Mouse (Mus musculus) stomach, postnatal 0 days (tissue): Measurements from ENCODE around the gene Atoh8. TPM values are rescaled to one million over a fixed set of nuclear protein-coding genes. Genes with fewer than 3 reads are reported as not detected.

Experiments
- ATAC-seq: fragments of 200-750 bp; cut with Nextera tagmentation; 2 replicates; pipeline ENCODE4 v1.8.0; 2017; ENCODE audit not compliant: low FRiP score, low TSS enrichment
- DNase-seq: peaks from one replicate; pipeline ENCODE4 v3.0.0-alpha.2; 2016; ENCODE audit warnings: low spot score
- H3K27ac ChIP-seq: fragments of 300-500 bp; sonication (generic); replicated peaks from 2 replicates; pipeline ENCODE4 v1.5.1; 2014; ENCODE audit warnings: mild to moderate bottlenecking, control low read depth
- H3K27me3 ChIP-seq: fragments of 300-500 bp; sonication (generic); 2 replicates; pipeline ENCODE4 v1.6.1; 2014; ENCODE audit warnings: low read length; ENCODE audit not compliant: control insufficient read depth, insufficient read depth
- H3K36me3 ChIP-seq: fragments of 300-500 bp; sonication (generic); 2 replicates; pipeline ENCODE4 v1.6.1; 2014; ENCODE audit warnings: low read length, mixed read lengths; ENCODE audit not compliant: control insufficient read depth, insufficient read depth
- H3K4me1 ChIP-seq: fragments of 300-500 bp; sonication (generic); replicated peaks from 2 replicates; pipeline ENCODE4 v1.6.1; 2014; ENCODE audit warnings: antibody characterized with exemption; ENCODE audit not compliant: control insufficient read depth, insufficient read depth
- H3K4me2 ChIP-seq: fragments of 300-500 bp; sonication (generic); replicated peaks from 2 replicates; pipeline ENCODE4 v1.6.1; 2014; ENCODE audit warnings: low read depth, mild to moderate bottlenecking, control low read depth, moderate library complexity
- H3K4me3 ChIP-seq: fragments of 300-500 bp; sonication (generic); 2 replicates; pipeline ENCODE4 v1.5.1; 2014; ENCODE audit warnings: low read depth, low read length, control low read depth
- H3K9ac ChIP-seq: fragments of 300-500 bp; sonication (generic); 2 replicates; pipeline ENCODE4 v1.6.1; 2014; ENCODE audit warnings: mild to moderate bottlenecking, low read length, control low read depth, mixed read lengths
- H3K9me3 ChIP-seq: fragments of 300-500 bp; sonication (generic); 2 replicates; pipeline ENCODE4 v1.6.1; 2016; ENCODE audit warnings: low read length; ENCODE audit not compliant: control insufficient read depth
- CTCF ChIP-seq: IDR thresholded peaks from 2 replicates; pipeline ENCODE4 v1.5.1; 2016; ENCODE audit warnings: antibody characterized with exemption, low read depth, mild to moderate bottlenecking, moderate library complexity
- EP300 ChIP-seq: optimal IDR thresholded peaks from 2 replicates; pipeline ENCODE3; 2016; ENCODE audit warnings: antibody characterized with exemption
- WGBS: fragments of 180-500 bp; shearing (Covaris S2); extraction: QIAGEN DNeasy Blood & Tissue Kit; methylation state at CpG from one replicate; pipeline ENCODE4 v1.1.7; 2014; 5-methylcytosine and 5-hydroxymethylcytosine counted together
- polyA plus RNA-seq: library from polyadenylated mRNA; unstranded; fragments of >200 nt; fragmentation: Nextera tagmentation; extraction: Ambion mirVana; gene quantifications from 2 replicates; pipeline ENCODE4 v1.2.1, GENCODE M21; 2015

Atoh8 gene
- polyA plus RNA-seq, 1 experiment from 2014 or later, result 5.5 TPM

DNA sequence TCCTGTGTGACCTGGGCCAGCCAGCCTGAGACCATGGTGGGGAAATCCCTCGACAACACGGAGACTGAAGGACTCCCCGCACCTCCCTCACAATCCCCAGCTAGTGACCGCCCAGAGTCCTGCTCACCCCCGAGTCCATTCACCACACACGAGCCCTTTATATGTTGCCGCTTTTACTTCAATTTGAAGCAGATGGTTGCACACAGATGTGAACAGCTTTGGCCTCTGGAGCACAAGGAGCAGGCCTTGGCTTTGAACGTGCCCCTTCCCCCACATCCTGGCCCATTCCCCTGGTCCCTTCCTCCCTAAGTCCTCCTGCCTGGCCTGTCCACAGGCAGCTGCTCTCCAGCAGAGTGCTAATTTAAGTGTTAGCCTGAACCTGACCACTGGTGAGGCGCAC is 29.4 kb downstream of the Atoh8 start:
- WGBS, result 88% methylated on average over 9 of the region's 9 CpGs
- no peak overlapping the region for H3K4me2 ChIP-seq
- ATAC-seq, result no peak
- H3K9me3 ChIP-seq, result no peaks in the 10 kb centered on the region
- DNase-seq, result no peak
- TF ChIP-seq CTCF, result no peak
- no peak for TF ChIP-seq EP300
- no peaks in the 10 kb centered on the region; the same call in 1 of the 2 replicates for H3K36me3 ChIP-seq
- H3K9ac ChIP-seq, result no peak overlapping the region
- H3K27me3 ChIP-seq, result no peaks in the 10 kb centered on the region
- no peak overlapping the region for H3K4me3 ChIP-seq
- H3K27ac ChIP-seq, result no peak overlapping the region
- no peaks in the 10 kb centered on the region; the same call in 1 of the 2 replicates for H3K4me1 ChIP-seq

DNA sequence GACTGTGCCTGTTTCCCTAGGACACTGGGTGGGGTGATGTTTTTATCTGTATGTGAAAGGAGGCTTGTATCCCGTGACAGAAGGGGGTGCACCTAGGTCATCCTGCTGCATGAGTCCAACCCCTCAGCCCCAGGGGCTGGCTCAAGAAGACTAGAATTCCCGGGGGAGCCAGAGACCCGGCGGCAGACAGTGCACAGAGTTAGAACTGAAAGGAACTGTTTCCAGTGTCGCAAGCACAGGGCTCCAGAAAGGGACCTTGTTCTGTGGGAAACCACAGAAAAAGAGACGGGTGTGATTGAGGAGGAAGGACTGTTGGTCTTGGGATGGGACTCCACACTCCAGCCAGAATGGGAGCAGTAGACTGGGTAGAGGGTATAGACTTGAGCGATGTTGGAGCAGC is 30.5 kb downstream of the Atoh8 start:
- TF ChIP-seq EP300 (no peak), CTCF (no peak)

DNA sequence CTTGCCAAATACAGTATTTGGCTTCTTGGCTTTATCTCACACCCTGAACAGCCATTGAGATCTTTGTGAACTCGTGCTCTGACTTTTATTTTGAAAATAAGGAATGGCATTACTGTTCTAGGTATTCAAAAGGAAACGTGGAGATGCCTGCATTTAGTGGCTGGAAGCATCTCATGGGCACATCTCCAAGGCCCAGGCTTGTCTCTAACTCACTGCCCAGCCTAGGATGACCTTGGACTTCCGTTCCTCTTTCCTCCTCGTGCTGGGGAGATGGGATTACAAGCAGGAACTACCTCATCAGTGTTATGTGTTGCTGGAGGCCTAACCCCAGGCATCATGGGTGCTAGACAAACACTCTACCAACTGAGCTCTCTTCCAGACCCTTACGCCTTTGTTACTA is 32.1 kb downstream of the Atoh8 start:
- Histone ChIP-seq H3K4me1 (no peaks in the 10 kb centered on the region; the same call in 1 of the 2 replicates), H3K27me3 (no peaks in the 10 kb centered on the region), H3K9ac (no peak overlapping the region), H3K9me3 (no peaks in the 10 kb centered on the region), H3K36me3 (no peaks in the 10 kb centered on the region), H3K4me2 (no peak overlapping the region), H3K27ac (no peak overlapping the region), H3K4me3 (no peak overlapping the region)
- no peak for DNase-seq
- ATAC-seq, result no peak
- no peak for TF ChIP-seq EP300
- no peak for TF ChIP-seq CTCF
- WGBS, result 55% methylated on average over 5 of the region's 5 CpGs

More for the DNA sequence above, 30.5 kb downstream of the Atoh8 start:
- H3K9ac ChIP-seq, result no peak overlapping the region
- no peak overlapping the region for H3K4me3 ChIP-seq
- DNase-seq, result no peak
- H3K36me3 ChIP-seq, result no peaks in the 10 kb centered on the region
- no peak overlapping the region for H3K4me2 ChIP-seq
- no peaks in the 10 kb centered on the region for H3K9me3 ChIP-seq
- no peak overlapping the region for H3K27ac ChIP-seq
- WGBS, result 76% methylated on average over 7 of the region's 7 CpGs
- H3K4me1 ChIP-seq, result no peaks in the 10 kb centered on the region; the same call in 1 of the 2 replicates
- no peaks in the 10 kb centered on the region for H3K27me3 ChIP-seq
- no peak for ATAC-seq

DNA sequence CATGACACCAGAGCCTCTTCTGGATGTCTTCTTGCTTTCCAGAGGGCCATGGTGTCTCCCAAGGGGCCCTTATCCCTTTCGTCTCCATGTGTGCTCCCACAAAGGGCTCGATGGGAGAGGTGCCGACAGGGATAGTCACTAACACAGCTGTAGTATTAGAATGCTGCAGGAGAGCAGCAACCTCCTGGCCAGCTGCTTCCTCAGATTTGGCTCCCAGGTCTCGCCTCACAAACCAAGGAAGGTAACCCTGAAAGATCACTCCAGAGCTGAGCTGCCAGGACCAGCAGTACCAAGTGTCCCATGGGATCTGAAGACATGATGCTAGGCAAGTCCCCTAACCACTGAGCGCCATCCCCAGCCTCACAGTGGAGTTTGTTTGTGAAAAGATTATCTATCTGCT is 32.6 kb downstream of the Atoh8 start:
- Histone ChIP-seq H3K4me1 (no peaks in the 10 kb centered on the region; the same call in 1 of the 2 replicates), H3K4me3 (no peak overlapping the region), H3K9ac (no peak overlapping the region), H3K4me2 (no peak overlapping the region), H3K27ac (no peak overlapping the region), H3K36me3 (no peaks in the 10 kb centered on the region), H3K9me3 (no peaks in the 10 kb centered on the region), H3K27me3 (no peaks in the 10 kb centered on the region)
- DNase-seq (no peak), ATAC-seq (no peak)
- 67% methylated on average over 5 of the region's 5 CpGs for WGBS
- no peak for TF ChIP-seq CTCF
- TF ChIP-seq EP300, result no peak

DNA sequence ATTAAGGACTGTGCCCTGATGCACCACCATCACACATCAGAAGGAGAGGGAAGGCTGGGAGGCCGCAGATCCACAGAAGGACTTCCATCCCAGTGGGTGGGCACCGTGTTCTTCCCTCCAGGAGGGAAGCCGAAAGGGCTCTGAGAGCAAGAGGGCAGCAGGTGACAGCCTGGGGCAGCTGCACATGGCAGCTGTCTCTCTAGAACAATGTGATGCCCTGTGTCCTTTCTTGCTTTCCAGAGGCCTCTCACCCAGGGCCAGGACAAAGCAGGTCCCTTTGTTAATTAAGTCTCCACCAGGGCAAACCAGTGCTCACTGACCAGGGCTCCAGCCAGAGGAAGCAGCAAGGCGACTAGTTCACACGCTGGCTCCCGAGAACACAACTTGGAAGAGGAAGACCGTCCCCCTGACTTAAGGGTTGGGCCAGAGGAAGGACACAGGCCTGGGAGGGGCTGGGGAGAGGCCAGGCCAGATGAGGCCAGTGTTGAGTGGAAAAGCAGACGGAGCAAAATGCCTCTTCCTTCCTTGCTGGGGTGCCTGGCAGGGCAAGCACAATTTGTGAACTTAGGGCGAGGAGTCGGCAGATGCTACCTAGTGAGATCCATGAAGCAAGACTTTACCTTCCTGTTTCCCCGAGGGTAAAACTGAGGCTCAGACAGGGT is 34.7 kb downstream of the Atoh8 start:
- no peak for ATAC-seq
- Histone ChIP-seq H3K9ac (no peak overlapping the region), H3K27me3 (no peaks in the 10 kb centered on the region), H3K4me1 (no peaks in the 10 kb centered on the region; the same call in 1 of the 2 replicates), H3K9me3 (no peaks in the 10 kb centered on the region), H3K4me3 (no peak overlapping the region), H3K36me3 (no peaks in the 10 kb centered on the region), H3K27ac (no peak overlapping the region; the same call in 1 of the 2 replicates), H3K4me2 (no peak overlapping the region)
- 56% methylated on average over 11 of the region's 11 CpGs for WGBS
- TF ChIP-seq EP300 (no peak), CTCF (no peak)
- DNase-seq, result no peak

DNA sequence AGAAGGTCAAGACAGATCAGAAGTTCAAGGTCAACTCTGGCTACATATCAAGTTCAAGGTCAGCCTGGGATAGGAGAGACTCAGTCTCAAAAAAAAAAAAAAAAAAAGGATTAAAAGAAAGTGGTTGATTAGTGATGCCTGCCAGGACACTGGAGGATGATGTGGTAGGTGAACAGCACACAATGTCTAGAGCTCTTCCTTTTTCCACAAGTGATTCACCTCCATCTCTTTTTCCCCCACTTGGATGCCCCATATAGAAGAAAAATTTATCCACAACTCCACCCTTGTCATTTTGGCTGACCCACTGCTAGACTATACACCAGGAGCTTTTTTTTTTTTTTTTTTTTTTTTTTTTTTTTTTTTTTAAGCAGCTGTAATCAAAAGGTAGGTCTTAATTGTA is 37.9 kb downstream of the Atoh8 start:
- no peaks in the 10 kb centered on the region; the same call in 1 of the 2 replicates for H3K4me1 ChIP-seq
- no peak overlapping the region for H3K9ac ChIP-seq
- H3K27ac ChIP-seq, result no peak overlapping the region
- ATAC-seq (no peak), DNase-seq (no peak)
- no peaks in the 10 kb centered on the region for H3K27me3 ChIP-seq
- H3K4me2 ChIP-seq, result no peak overlapping the region
- H3K4me3 ChIP-seq, result no peak overlapping the region
- H3K36me3 ChIP-seq, result no peaks in the 10 kb centered on the region
- 0 out of 2 replicates have a peak, but pooled peaks cover 2% of the 10 kb centered on the region for H3K9me3 ChIP-seq
- TF ChIP-seq CTCF, result no peak
- no peak for TF ChIP-seq EP300
